Mouse (Mus musculus) forebrain, embryonic 11.5 days (tissue): ENCODE measurements at regions not wholly inside any gene's neighbourhood (a gene's known extent, or its start where the extent isn't known, plus 50 kb on each side); places are given as distances from the start of the nearest gene placed in this dataset.

Experiments
- ATAC-seq: fragments of 200-750 bp; cut with Nextera tagmentation; replicated peaks from 2 replicates; pipeline ENCODE4 v1.8.0; 2017; ENCODE audit warnings: moderate TSS enrichment; ENCODE audit not compliant: low FRiP score
- DNase-seq: peaks from one replicate; pipeline ENCODE4 v3.0.0-alpha.2; 2017; ENCODE audit warnings: low spot score
- H3K27ac ChIP-seq: fragments of 300-500 bp; sonication (generic); 2 replicates; pipeline ENCODE4 v1.5.1; 2014; ENCODE audit warnings: low read depth, low read length
- H3K27me3 ChIP-seq: fragments of 300-500 bp; sonication (generic); 2 replicates; pipeline ENCODE4 v1.6.1; 2014; ENCODE audit warnings: mild to moderate bottlenecking, low read length, mixed read lengths; ENCODE audit not compliant: control insufficient read depth, insufficient read depth
- H3K36me3 ChIP-seq: fragments of 300-500 bp; sonication (generic); 2 replicates; pipeline ENCODE4 v1.6.1; 2014; ENCODE audit warnings: mild to moderate bottlenecking, low read length, moderate library complexity, mixed read lengths; ENCODE audit not compliant: control insufficient read depth, insufficient read depth
- H3K4me1 ChIP-seq: fragments of 300-500 bp; sonication (generic); replicated peaks from 2 replicates; pipeline ENCODE4 v1.6.1; 2014; ENCODE audit warnings: low read length, mixed read lengths; ENCODE audit not compliant: control insufficient read depth, insufficient read depth
- H3K4me2 ChIP-seq: fragments of 300-500 bp; sonication (generic); 2 replicates; pipeline ENCODE4 v1.6.1; 2014; ENCODE audit warnings: low read depth, mild to moderate bottlenecking, low read length, moderate library complexity, mixed read lengths; ENCODE audit not compliant: severe bottlenecking
- H3K4me3 ChIP-seq: fragments of 300-500 bp; sonication (generic); 2 replicates; pipeline ENCODE4 v1.5.1; 2014; ENCODE audit warnings: low read depth, low read length
- H3K9ac ChIP-seq: fragments of 300-500 bp; sonication (generic); 2 replicates; pipeline ENCODE4 v1.6.1; 2014; ENCODE audit warnings: low read length
- H3K9me3 ChIP-seq: fragments of 300-500 bp; sonication (generic); 2 replicates; pipeline ENCODE4 v1.6.1; 2016; ENCODE audit warnings: low read length, mixed read lengths; ENCODE audit not compliant: control insufficient read depth
- WGBS: fragments of 180-500 bp; shearing (Covaris S2); extraction: QIAGEN DNeasy Blood & Tissue Kit; methylation state at CpG from one replicate; pipeline ENCODE4 v1.1.7; 2014; 5-methylcytosine and 5-hydroxymethylcytosine counted together

DNA sequence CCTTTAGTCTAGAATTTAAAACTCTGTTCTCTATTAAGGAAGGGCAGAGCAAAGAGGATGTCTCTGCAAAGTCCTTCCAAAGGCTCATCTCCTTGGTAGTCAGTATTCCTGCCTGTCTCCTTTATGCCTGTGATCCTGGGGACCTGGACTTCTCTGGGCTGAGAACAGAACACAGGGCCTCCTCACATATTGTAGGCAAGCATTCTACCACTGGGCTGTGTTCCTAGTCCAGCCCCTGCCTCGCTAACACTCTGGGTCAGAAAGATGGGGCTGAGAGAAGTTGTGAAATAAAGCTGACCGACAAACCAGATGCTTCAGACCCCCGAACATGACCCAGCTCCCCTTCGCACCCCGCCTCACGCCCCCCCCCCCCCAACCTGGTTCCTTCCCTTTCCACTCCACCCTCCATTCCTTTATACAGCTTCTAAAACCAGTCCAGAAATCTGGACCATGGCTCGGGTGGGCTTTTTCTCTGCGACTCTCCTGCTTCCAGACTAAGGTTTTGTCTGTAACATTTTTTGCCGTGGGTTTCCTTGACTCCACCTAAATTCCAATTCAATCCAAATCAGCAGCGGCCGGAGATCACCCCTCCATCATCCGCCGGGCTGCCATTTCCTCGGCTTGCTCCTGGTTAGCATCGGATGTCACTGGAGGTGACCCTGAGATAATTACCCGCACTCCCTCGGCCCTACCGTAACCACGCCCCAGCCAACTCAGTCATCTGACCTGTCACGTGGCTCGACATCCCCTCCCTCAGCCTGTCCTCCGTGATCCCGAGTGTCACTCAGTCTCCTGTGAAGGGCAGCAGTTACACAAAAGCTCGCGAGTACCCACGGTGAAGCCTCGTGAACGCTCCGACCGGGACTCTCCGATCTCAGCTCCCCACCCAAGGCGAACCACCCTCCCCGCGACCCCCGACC lies 89.3 kb upstream of the Synm start:
- H3K4me1 ChIP-seq, result peaks cover 10% of the 10 kb centered on the region
- ATAC-seq, result peak; percentile 95
- 2% methylated on average over 35 of the region's 35 CpGs for WGBS
- peak overlapping the region; percentile 64 for H3K9ac ChIP-seq
- peak overlapping the region; percentile 42 for H3K4me3 ChIP-seq
- H3K9me3 ChIP-seq, result no peaks in the 10 kb centered on the region
- H3K27me3 ChIP-seq, result peaks cover 10% of the 10 kb centered on the region
- H3K27ac ChIP-seq, result no peak overlapping the region
- H3K36me3 ChIP-seq, result no peaks in the 10 kb centered on the region
- H3K4me2 ChIP-seq, result peak overlapping the region; percentile 71
- DNase-seq, result peak; percentile 84

- Histone ChIP-seq H3K27me3 (peaks cover 10% of the 10 kb centered on the region), H3K4me1 (peaks cover 10% of the 10 kb centered on the region)
Measured at GRCm38 (mm10) chr7:67846796-67847195, 87.3 kb upstream of the Synm start.

GRCm38 (mm10) chr7:67836984-67837383 lies 77.4 kb upstream of the Synm start:
- no peak for ATAC-seq
- DNase-seq, result no peak
- H3K27ac ChIP-seq, result no peak overlapping the region
- H3K4me3 ChIP-seq, result no peak overlapping the region
- H3K36me3 ChIP-seq, result no peaks in the 10 kb centered on the region
- 88% methylated on average over 5 of the region's 5 CpGs for WGBS
- H3K9ac ChIP-seq, result no peak overlapping the region
- H3K4me1 ChIP-seq, result no peaks in the 10 kb centered on the region
- no peak overlapping the region for H3K4me2 ChIP-seq
- H3K9me3 ChIP-seq, result no peaks in the 10 kb centered on the region; the same call in 1 of the 2 replicates
- no peaks in the 10 kb centered on the region for H3K27me3 ChIP-seq

More at GRCm38 (mm10) chr7:67846796-67847195, 87.3 kb upstream of the Synm start:
- H3K9me3 ChIP-seq, result no peaks in the 10 kb centered on the region
- H3K27ac ChIP-seq, result no peak overlapping the region
- H3K4me3 ChIP-seq, result no peak overlapping the region
- H3K36me3 ChIP-seq, result no peaks in the 10 kb centered on the region
- no peak for ATAC-seq
- H3K4me2 ChIP-seq, result no peak overlapping the region
- H3K9ac ChIP-seq, result no peak overlapping the region
- no peak for DNase-seq
- WGBS, result 1% methylated on average over 8 of the region's 8 CpGs

DNA sequence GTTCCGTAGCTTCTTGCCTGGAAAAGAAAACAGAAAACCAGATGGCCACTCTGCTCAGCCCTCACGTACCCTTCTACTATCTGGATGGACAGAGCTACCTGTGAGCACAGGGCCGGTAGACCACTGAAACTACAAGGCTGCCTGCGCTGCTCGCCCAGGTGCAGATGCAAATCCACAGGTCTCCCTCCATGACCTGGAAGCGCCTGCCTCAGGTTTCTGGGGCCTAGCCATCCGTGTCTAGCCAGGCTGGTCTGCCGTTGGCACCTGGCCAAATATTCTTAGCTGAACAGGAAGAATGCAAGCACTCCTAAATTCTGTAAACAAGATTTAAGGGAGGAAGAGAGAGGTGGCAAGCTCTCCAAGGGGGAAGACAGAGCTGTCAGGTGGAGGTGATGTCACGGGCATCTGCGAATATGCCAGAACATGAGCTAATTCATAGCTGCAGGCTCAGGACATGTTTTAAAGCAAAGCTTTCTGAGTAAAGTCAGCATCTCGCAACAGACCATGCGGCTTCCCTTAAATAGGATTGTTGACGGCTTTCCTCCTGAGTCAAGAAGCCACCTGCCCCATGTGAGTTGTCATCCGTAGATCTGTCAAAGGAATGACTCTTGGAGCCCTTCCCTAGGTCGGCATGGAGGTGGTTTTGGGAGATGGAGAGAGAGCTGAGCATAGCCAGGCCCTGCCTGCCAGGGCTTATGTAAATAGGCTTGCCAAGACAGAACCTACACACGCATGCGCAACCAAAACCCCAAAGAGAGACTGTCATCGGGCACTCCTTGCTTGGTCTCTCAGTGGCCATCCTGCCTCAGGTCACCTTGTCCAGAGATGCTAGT lies 76.8 kb upstream of the Synm start:
- WGBS, result 89% methylated on average over 18 of the region's 18 CpGs

GRCm38 (mm10) chr7:67831738-67832137 lies 72.2 kb upstream of the Synm start:
- Histone ChIP-seq H3K27ac (no peak overlapping the region), H3K9me3 (no peaks in the 10 kb centered on the region; the same call in 1 of the 2 replicates), H3K27me3 (no peaks in the 10 kb centered on the region), H3K4me2 (no peak overlapping the region), H3K9ac (no peak overlapping the region), H3K4me3 (no peak overlapping the region), H3K36me3 (no peaks in the 10 kb centered on the region), H3K4me1 (no peaks in the 10 kb centered on the region)
- no peak for ATAC-seq
- no peak for DNase-seq
- 91% methylated on average over 2 of the region's 2 CpGs for WGBS

More for the DNA sequence above, 76.8 kb upstream of the Synm start:
- no peaks in the 10 kb centered on the region for H3K36me3 ChIP-seq
- DNase-seq (no peak), ATAC-seq (no peak)
- H3K4me3 ChIP-seq, result no peak overlapping the region
- H3K27me3 ChIP-seq, result no peaks in the 10 kb centered on the region
- no peak overlapping the region for H3K4me2 ChIP-seq
- no peaks in the 10 kb centered on the region; the same call in 1 of the 2 replicates for H3K9me3 ChIP-seq
- H3K27ac ChIP-seq, result no peak overlapping the region
- no peaks in the 10 kb centered on the region for H3K4me1 ChIP-seq
- no peak overlapping the region for H3K9ac ChIP-seq

GRCm38 (mm10) chr7:67827386-67827785 lies 67.8 kb upstream of the Synm start:
- no peak overlapping the region for H3K4me3 ChIP-seq
- no peak overlapping the region for H3K4me2 ChIP-seq
- DNase-seq (no peak), ATAC-seq (no peak)
- no peak overlapping the region for H3K9ac ChIP-seq
- 41% methylated on average over 12 of the region's 12 CpGs for WGBS
- H3K27me3 ChIP-seq, result no peaks in the 10 kb centered on the region
- no peaks in the 10 kb centered on the region; the same call in 1 of the 2 replicates for H3K9me3 ChIP-seq
- no peaks in the 10 kb centered on the region for H3K4me1 ChIP-seq
- no peaks in the 10 kb centered on the region for H3K36me3 ChIP-seq
- H3K27ac ChIP-seq, result no peak overlapping the region

- Histone ChIP-seq H3K9ac (no peak overlapping the region), H3K27me3 (no peaks in the 10 kb centered on the region), H3K4me2 (no peak overlapping the region), H3K9me3 (no peaks in the 10 kb centered on the region), H3K4me1 (no peaks in the 10 kb centered on the region), H3K4me3 (no peak overlapping the region), H3K36me3 (no peaks in the 10 kb centered on the region), H3K27ac (no peak overlapping the region)
- DNase-seq (no peak), ATAC-seq (no peak)
- 52% methylated on average over 13 of the region's 13 CpGs for WGBS
Measured at GRCm38 (mm10) chr7:67826936-67827335, 67.4 kb upstream of the Synm start.

GRCm38 (mm10) chr7:67826368-67826767 lies 66.8 kb upstream of the Synm start:
- H3K4me3 ChIP-seq, result no peak overlapping the region
- 81% methylated on average over 6 of the region's 6 CpGs for WGBS
- no peaks in the 10 kb centered on the region for H3K4me1 ChIP-seq
- H3K9me3 ChIP-seq, result no peaks in the 10 kb centered on the region
- no peaks in the 10 kb centered on the region for H3K27me3 ChIP-seq
- ATAC-seq (no peak), DNase-seq (no peak)
- H3K4me2 ChIP-seq, result no peak overlapping the region
- no peaks in the 10 kb centered on the region for H3K36me3 ChIP-seq
- H3K27ac ChIP-seq, result no peak overlapping the region
- H3K9ac ChIP-seq, result no peak overlapping the region
